Mouse (Mus musculus): ENCODE results near the gene Cd4.

- TF ChIP-seq POLR2A (IDR thresholded peaks at IDR 0.05; ENCODE audit: low read depth, low read length) (no peak), CTCF (IDR thresholded peaks at IDR 0.05; ENCODE audit: extremely low read depth, insufficient read depth, insufficient read length, insufficient replicate concordance) (no peak)
Measured at GRCm38 (mm10) chr6:124885956-124886381, 2.1 kb downstream of the Cd4 start.
